Mouse (Mus musculus): ENCODE measurements at regions not wholly inside any gene's neighbourhood (a gene's known extent, or its start where the extent isn't known, plus 50 kb on each side); places are given as distances from the start of the nearest gene placed in this dataset.

GRCm38 (mm10) chr4:53217608-53218290, 58.1 kb upstream of the Abca1 start:
- peak; percentile 79 to 88 for DNase-seq

- DNase-seq, result no peak
Observed at GRCm38 (mm10) chr4:53212541-53212940, 52.8 kb upstream of the Abca1 start.

- DNase-seq, result no peak
Observed at GRCm38 (mm10) chr4:53210685-53211084, 51.0 kb upstream of the Abca1 start.

Measured in kidney, postnatal 4 days (tissue).